Comparison of ENCODE assay signal across 17 mouse cellular contexts in the genomic region with DNA sequence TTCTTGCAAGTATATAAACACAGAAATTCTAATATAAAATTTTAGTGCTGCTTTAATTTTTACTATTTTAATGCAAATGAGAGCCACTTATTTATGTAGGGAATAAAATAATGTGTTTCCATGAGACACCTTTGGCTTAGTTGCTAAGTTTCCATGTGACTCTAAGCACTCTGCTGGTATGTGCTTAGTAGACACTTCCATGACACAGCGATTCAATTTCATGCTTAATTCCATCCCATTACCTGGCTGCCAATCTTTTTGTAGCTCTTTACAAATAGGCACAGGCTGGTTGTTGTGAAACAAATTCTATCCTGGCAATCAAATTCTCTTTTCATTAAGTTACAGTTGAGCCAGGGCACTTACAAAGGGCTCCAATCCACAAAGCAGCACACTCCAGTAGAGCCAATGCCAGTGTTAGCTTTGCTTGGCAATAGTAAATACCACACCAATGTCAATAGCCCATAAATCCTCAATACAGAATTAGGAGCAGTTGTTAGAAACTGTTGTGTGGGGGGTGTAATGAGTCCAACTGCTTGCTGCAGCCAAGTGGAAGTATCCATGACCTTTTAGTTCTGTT.
A peak's percentile ranks its signal among the peaks of the same experiment; 100 is the strongest.
DNase-seq lines count a peak whose midpoint lies in the region; ATAC-seq and TF ChIP-seq lines count a peak whose summit lies in the region.
"Had no signal": no experiment of that assay in that cellular context is flagged by ENCODE, and none has a peak within 500 bp of the region (broad histone marks: within the 10 kb centered on the region; RNA-seq: fewer than 3 reads in every experiment).

No protein-coding gene starts in this region.

- H3K9me3 ChIP-seq in liver, postnatal 0 days (ENCODE audit: low read length): no peaks in the 10 kb centered on the region
- H3K9me3 ChIP-seq in midbrain, embryonic 13.5 days: no peaks in the 10 kb centered on the region
- no peaks in the 10 kb centered on the region for H3K9me3 ChIP-seq in stomach, embryonic 15.5 days
- H3K9me3 ChIP-seq: embryonic facial prominence, embryonic 13.5 days; intestine, embryonic 15.5 days; limb, embryonic 13.5 days had no signal

- no peak for TF ChIP-seq CTCF in liver, adult 2 months (IDR thresholded peaks at IDR 0.05; ENCODE audit: low read depth, low read length)
- TF ChIP-seq CTCF in liver, postnatal 0 days (IDR thresholded peaks at IDR 0.05; ENCODE audit: low read depth): no peak

- DNase-seq in liver, adult 2 months (ENCODE audit: extremely low read depth, low read depth, low spot score): peak; percentile 69
- no peak for DNase-seq in liver, postnatal 0 days
- DNase-seq in forelimb bud, embryonic 11.5 days (ENCODE audit: low read depth, low spot score): peak; percentile 10
- no peak for DNase-seq in cerebellum, adult 9-11 months
- no peak for DNase-seq in right cerebral cortex, postnatal 36 days (ENCODE audit: low spot score in 2 of 2)
- DNase-seq in heart, adult 11 months: no peak
- DNase-seq: adrenal gland, adult 2 months; B cell, adult 2 months; cerebellum, postnatal 10 days; gastrocnemius, postnatal 36 days had no signal

- 59% methylated on average over 1 of the region's 1 CpGs for WGBS in liver, adult 2 months
- 80% methylated on average over 1 of the region's 1 CpGs for WGBS in liver, postnatal 0 days (ENCODE audit: insufficient replicate concordance)
- WGBS in midbrain, embryonic 13.5 days: 11% methylated on average over 1 of the region's 1 CpGs
- WGBS in stomach, embryonic 15.5 days: 68% methylated on average over 1 of the region's 1 CpGs

- H3K27me3 ChIP-seq in liver, adult 2 months (ENCODE audit: control insufficient read depth, insufficient read depth, low read length): no peaks in the 10 kb centered on the region
- H3K27me3 ChIP-seq in liver, postnatal 0 days (ENCODE audit: insufficient read depth, low read length): no peaks in the 10 kb centered on the region
- H3K27me3 ChIP-seq in midbrain, embryonic 13.5 days: no peaks in the 10 kb centered on the region
- H3K27me3 ChIP-seq in stomach, embryonic 15.5 days (replicated peaks): no peaks in the 10 kb centered on the region
- H3K27me3 ChIP-seq: embryonic facial prominence, embryonic 13.5 days; intestine, embryonic 15.5 days; limb, embryonic 13.5 days had no signal

- no peaks in the 10 kb centered on the region for H3K4me1 ChIP-seq in liver, adult 2 months (ENCODE audit: control insufficient read depth, insufficient read depth, low read length)
- no peaks in the 10 kb centered on the region for H3K4me1 ChIP-seq in liver, postnatal 0 days (ENCODE audit: insufficient read depth)
- H3K4me1 ChIP-seq in midbrain, embryonic 13.5 days (replicated peaks): peaks cover 10% of the 10 kb centered on the region
- no peaks in the 10 kb centered on the region for H3K4me1 ChIP-seq in stomach, embryonic 15.5 days
- H3K4me1 ChIP-seq: embryonic facial prominence, embryonic 13.5 days; intestine, embryonic 15.5 days had no signal

- H3K4me2 ChIP-seq in liver, postnatal 0 days (ENCODE audit: low read depth, low read length): no peak overlapping the region
- no peak overlapping the region for H3K4me2 ChIP-seq in midbrain, embryonic 13.5 days (replicated peaks)
- H3K4me2 ChIP-seq in stomach, embryonic 15.5 days: no peak overlapping the region
- H3K4me2 ChIP-seq: embryonic facial prominence, embryonic 13.5 days; intestine, embryonic 15.5 days; limb, embryonic 13.5 days had no signal

- H3K79me2 ChIP-seq in liver, adult 2 months (ENCODE audit: control insufficient read depth, insufficient read depth, low read length): no peaks in the 10 kb centered on the region

- no peak overlapping the region for H3K27ac ChIP-seq in liver, adult 2 months (replicated peaks; ENCODE audit: insufficient read depth, low read depth, low read length)
- no peak overlapping the region for H3K27ac ChIP-seq in liver, postnatal 0 days (ENCODE audit: low read depth)
- H3K27ac ChIP-seq in midbrain, embryonic 13.5 days: no peak overlapping the region
- no peak overlapping the region for H3K27ac ChIP-seq in stomach, embryonic 15.5 days
- H3K27ac ChIP-seq: embryonic facial prominence, embryonic 13.5 days; intestine, embryonic 15.5 days; limb, embryonic 13.5 days; macrophage had no signal

- H3K36me3 ChIP-seq in liver, adult 2 months (ENCODE audit: control insufficient read depth, insufficient read depth, low read length): no peaks in the 10 kb centered on the region
- H3K36me3 ChIP-seq in liver, postnatal 0 days (replicated peaks; ENCODE audit: insufficient read depth, low read length): no peaks in the 10 kb centered on the region
- no peaks in the 10 kb centered on the region for H3K36me3 ChIP-seq in midbrain, embryonic 13.5 days
- no peaks in the 10 kb centered on the region for H3K36me3 ChIP-seq in stomach, embryonic 15.5 days
- H3K36me3 ChIP-seq: embryonic facial prominence, embryonic 13.5 days; intestine, embryonic 15.5 days; limb, embryonic 13.5 days had no signal

- no peak for TF ChIP-seq EP300 in liver, postnatal 0 days (IDR thresholded peaks at IDR 0.05; ENCODE audit: low read depth)

- no peak for ATAC-seq in liver, postnatal 0 days
- peak; percentile 91 for ATAC-seq in midbrain, embryonic 13.5 days
- ATAC-seq in stomach, embryonic 15.5 days (ENCODE audit: insufficient read depth, low FRiP score, low read depth): 0 out of 2 replicates have a peak, but pooled peaks have one; percentile 58
- ATAC-seq: intestine, embryonic 15.5 days had no signal

- no peak overlapping the region for H3K9ac ChIP-seq in liver, adult 2 months (ENCODE audit: low read depth, low read length)
- no peak overlapping the region for H3K9ac ChIP-seq in liver, postnatal 0 days (replicated peaks)
- H3K9ac ChIP-seq in midbrain, embryonic 13.5 days (replicated peaks): no peak overlapping the region
- no peak overlapping the region for H3K9ac ChIP-seq in stomach, embryonic 15.5 days
- H3K9ac ChIP-seq: embryonic facial prominence, embryonic 13.5 days; intestine, embryonic 15.5 days; limb, embryonic 13.5 days had no signal

- no peak for TF ChIP-seq POLR2A in liver, adult 2 months (IDR thresholded peaks at IDR 0.05; ENCODE audit: extremely low read depth, insufficient read depth, low read length)

- no peak overlapping the region for H3K4me3 ChIP-seq in liver, adult 2 months (ENCODE audit: insufficient read depth, low read depth, low read length)
- no peak overlapping the region for H3K4me3 ChIP-seq in liver, postnatal 0 days (ENCODE audit: low read depth, low read length)
- H3K4me3 ChIP-seq in midbrain, embryonic 13.5 days (replicated peaks): no peak overlapping the region
- H3K4me3 ChIP-seq in stomach, embryonic 15.5 days (replicated peaks): no peak overlapping the region
- H3K4me3 ChIP-seq: embryonic facial prominence, embryonic 13.5 days; intestine, embryonic 15.5 days; limb, embryonic 13.5 days; myocyte had no signal

Comparison
In these comparisons a context has a peak if more than half of its experiments do, and no peak if none do; other contexts are left out.
1. DNase-seq: peak in liver, adult 2 months (single experiment) and forelimb bud, embryonic 11.5 days (single experiment); none in liver, postnatal 0 days (single experiment), cerebellum, adult 9-11 months (single experiment), right cerebral cortex, postnatal 36 days (0 of 2) and heart, adult 11 months (single experiment).